Mouse (Mus musculus) neutrophil, adult 65 days (primary cell): ENCODE measurements around the gene Pou2af1. TPM values are rescaled to one million over a fixed set of nuclear protein-coding genes. Genes with fewer than 3 reads are reported as not detected.

Source experiments
- total RNA-seq: library from RNA; stranded (reverse); gene quantifications from 2 replicates; pipeline ENCODE4 v1.2.4, GENCODE M21; 2023

Pou2af1 gene
- 2.0 and 7.6 TPM in 2 replicates for total RNA-seq

DNA sequence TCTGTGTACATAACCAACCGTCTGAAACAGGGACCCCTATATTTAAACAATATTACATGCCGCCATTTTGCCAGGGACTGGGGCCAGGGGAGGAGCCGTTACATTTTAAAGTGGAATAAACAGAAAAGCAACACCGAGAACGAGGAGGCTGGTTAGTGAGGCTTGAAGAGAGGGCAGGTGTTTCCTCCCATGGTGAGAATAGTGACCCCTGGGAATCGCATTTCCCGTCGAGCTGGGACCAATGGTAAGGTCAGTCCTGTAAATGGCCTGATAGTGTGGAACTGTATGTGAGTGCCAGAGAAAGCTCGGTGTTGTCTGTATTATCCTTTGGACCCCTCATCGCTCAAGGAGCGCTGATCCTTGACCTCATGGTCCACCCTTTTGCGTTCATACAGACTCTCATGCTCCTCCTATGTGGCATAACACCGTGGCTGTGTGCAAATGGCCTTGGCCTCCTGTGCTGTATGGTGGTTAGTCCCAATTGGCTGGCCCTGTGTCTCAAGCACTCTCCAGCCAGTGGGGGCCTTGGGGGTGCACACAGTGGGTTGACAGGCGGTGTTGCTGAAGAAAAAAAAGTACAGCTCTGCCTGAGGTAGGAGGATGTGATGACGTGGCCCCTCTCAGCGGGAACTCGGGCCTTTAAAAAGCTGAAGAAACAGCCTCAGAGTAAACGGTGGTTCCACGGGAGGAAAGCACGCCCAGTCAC is at the start of gene Pou2af1:
Gene Pou2af1 (plus strand): TSS at position 686 of the 706 bp plus-strand sequence.

GRCm38 (mm10) chr9:51165312-51166180 is 48.0 kb upstream of the Pou2af1 start, which contains the start of gene Gm32742:
TSS of gene Gm32742 (minus strand) at chr9:51165517.

GRCm38 (mm10) chr9:51278500-51279381 is 65.2 kb downstream of the Pou2af1 start, which contains the start of gene Colca2:
TSS of gene Colca2 (minus strand) at chr9:51278569.

Other genes starting within 250 kb of the Pou2af1 start
- 49.2 and 68.5 TPM in 2 replicates for gene Sik2, start 204.6 kb upstream of the Pou2af1 start, total RNA-seq
- not detected in 2 replicates for gene Btg4, start 152.8 kb upstream of the Pou2af1 start, total RNA-seq
- 2.3 and 4.4 TPM in 2 replicates for gene Layn, start 136.6 kb upstream of the Pou2af1 start, total RNA-seq
- gene 4833427G06Rik, start 111.6 kb upstream of the Pou2af1 start, total RNA-seq: not detected in 2 replicates
- not detected in 2 replicates for gene Gm32742, start 48.2 kb upstream of the Pou2af1 start, total RNA-seq
- not detected in 2 replicates for gene Colca2, start 64.9 kb downstream of the Pou2af1 start, total RNA-seq
- gene 1810046K07Rik, start 115.2 kb downstream of the Pou2af1 start, total RNA-seq: not detected in 2 replicates